Mouse (Mus musculus) MEL (cell line): Measurements from ENCODE around the gene 4930519G04Rik. TPM values are rescaled to one million over a fixed set of nuclear protein-coding genes. Genes with fewer than 3 reads are reported as not detected.

Experiments used
- DNase-seq: peaks from one replicate; pipeline ENCODE4 v3.0.0; 2011; ENCODE audit warnings: low read depth, low spot score
- H3K27ac ChIP-seq: 2 replicates; pipeline ENCODE4 v1.5.1; 2012; ENCODE audit warnings: low read depth, mild to moderate bottlenecking, control low read depth, low read length, moderate library complexity; ENCODE audit not compliant: control insufficient read depth
- H3K27me3 ChIP-seq, 2 experiments: fragments of 150-350 bp in 1 of 2; sonication (generic) in 1 of 2; 2 replicates each; pipeline ENCODE4 v1.6.1; 2012; ENCODE audit warnings: low read length in 2 of 2, mild to moderate bottlenecking in 2 of 2, improper control_type of control experiment in 1 of 2, moderate library complexity in 1 of 2; ENCODE audit not compliant: insufficient read depth in 2 of 2, control insufficient read depth in 1 of 2
- H3K36me3 ChIP-seq, 2 experiments: 2 replicates each; pipeline ENCODE4 v1.6.1; 2012 to 2014; ENCODE audit warnings: low read length in 2 of 2, improper control_type of control experiment in 1 of 2, inconsistent platforms in 1 of 2, mild to moderate bottlenecking in 1 of 2; ENCODE audit not compliant: insufficient read depth in 2 of 2, control insufficient read depth in 1 of 2
- H3K4me1 ChIP-seq, 2 experiments: fragments of 150-350 bp in 1 of 2; sonication (generic) in 1 of 2; 2 replicates each; pipeline ENCODE4 v1.6.1; 2012; ENCODE audit warnings: low read length in 2 of 2, improper control_type of control experiment in 1 of 2, mild to moderate bottlenecking in 1 of 2; ENCODE audit not compliant: insufficient read depth in 2 of 2, control insufficient read depth in 1 of 2
- H3K4me3 ChIP-seq, 2 experiments: fragments of 150-350 bp in 1 of 2; sonication (generic) in 1 of 2; 2 replicates each; pipeline ENCODE4 v1.5.1; 2012; ENCODE audit warnings: low read depth in 2 of 2, low read length in 2 of 2, mild to moderate bottlenecking in 2 of 2, moderate library complexity in 2 of 2, control low read depth in 1 of 2, improper control_type of control experiment in 1 of 2; ENCODE audit not compliant: control insufficient read depth in 1 of 2, insufficient read depth in 1 of 2
- H3K79me2 ChIP-seq: 2 replicates; pipeline ENCODE4 v1.6.1; 2012; ENCODE audit warnings: mild to moderate bottlenecking, low read length, moderate library complexity; ENCODE audit not compliant: control insufficient read depth, poor library complexity, insufficient read depth
- H3K9ac ChIP-seq: 2 replicates; pipeline ENCODE4 v1.6.1; 2012; ENCODE audit warnings: low read depth, mild to moderate bottlenecking, control low read depth, low read length, moderate library complexity; ENCODE audit not compliant: control insufficient read depth, poor library complexity, severe bottlenecking
- H3K9me3 ChIP-seq: fragments of 150-350 bp; sonication (generic); replicated peaks from 2 replicates; pipeline ENCODE4 v1.6.1; 2012; ENCODE audit warnings: mild to moderate bottlenecking, low read length, improper control_type of control experiment, moderate library complexity; ENCODE audit not compliant: insufficient read depth
- BHLHE40 ChIP-seq: IDR thresholded peaks from 2 replicates; pipeline ENCODE4 v1.6.1; 2012; ENCODE audit warnings: low read depth, mild to moderate bottlenecking, inconsistent platforms, low read length, improper control_type of control experiment, borderline replicate concordance
- CHD1 ChIP-seq: IDR thresholded peaks from 2 replicates; pipeline ENCODE4 v1.6.1; 2012; ENCODE audit warnings: low read depth, mild to moderate bottlenecking, inconsistent platforms, low read length, improper control_type of control experiment
- CHD2 ChIP-seq: IDR thresholded peaks from 2 replicates; pipeline ENCODE4 v1.6.1; 2011; ENCODE audit warnings: low read length, improper control_type of control experiment
- E2F4 ChIP-seq: IDR thresholded peaks from 2 replicates; pipeline ENCODE4 v1.6.1; 2011; ENCODE audit warnings: low read depth, low read length, improper control_type of control experiment, borderline replicate concordance
- ELF1 ChIP-seq: IDR thresholded peaks from 2 replicates; pipeline ENCODE4 v1.6.1; 2014; ENCODE audit warnings: low read depth, mild to moderate bottlenecking, inconsistent platforms, low read length, improper control_type of control experiment, moderate library complexity
- EP300 ChIP-seq, 2 experiments: IDR thresholded peaks; 2 replicates each; pipeline ENCODE4 v1.6.1; 2011; ENCODE audit warnings: improper control_type of control experiment in 2 of 2, low read length in 2 of 2, low read depth in 1 of 2, mild to moderate bottlenecking in 1 of 2
- ETS1 ChIP-seq: IDR thresholded peaks from 2 replicates; pipeline ENCODE4 v1.6.1; 2012; ENCODE audit warnings: low read depth, mild to moderate bottlenecking, inconsistent platforms, low read length, improper control_type of control experiment, moderate library complexity
- GABPA ChIP-seq: IDR thresholded peaks from 2 replicates; pipeline ENCODE4 v1.6.1; 2012; ENCODE audit warnings: low read depth, mild to moderate bottlenecking, inconsistent platforms, low read length, improper control_type of control experiment, moderate library complexity
- GATA1 ChIP-seq: IDR thresholded peaks from 2 replicates; pipeline ENCODE4 v1.6.1; 2011; ENCODE audit warnings: low read depth, low read length, improper control_type of control experiment
- JUND ChIP-seq: IDR thresholded peaks from 2 replicates; pipeline ENCODE4 v1.6.1; 2011; ENCODE audit warnings: low read depth, mild to moderate bottlenecking, improper control_type of control experiment, low read length
- KAT2A ChIP-seq: conservative IDR thresholded peaks from 2 replicates; pipeline ENCODE4 v1.6.1; 2012; ENCODE audit warnings: low read depth, low read length, improper control_type of control experiment, inconsistent platforms
- MAFK ChIP-seq: IDR thresholded peaks from 2 replicates; pipeline ENCODE4 v1.6.1; 2011; ENCODE audit warnings: low read depth, mild to moderate bottlenecking, low read length, improper control_type of control experiment, borderline replicate concordance
- MAX ChIP-seq: IDR thresholded peaks from 2 replicates; pipeline ENCODE4 v1.6.1; 2011; ENCODE audit warnings: low read length, improper control_type of control experiment
- MEF2A ChIP-seq: IDR thresholded peaks from 2 replicates; pipeline ENCODE4 v1.6.1; 2014; ENCODE audit warnings: low read depth, mild to moderate bottlenecking, inconsistent platforms, low read length, improper control_type of control experiment; ENCODE audit not compliant: poor library complexity, insufficient replicate concordance, severe bottlenecking; ENCODE audit errors: extremely low read depth
- MYB ChIP-seq: IDR thresholded peaks from 2 replicates; pipeline ENCODE4 v1.6.1; 2011; ENCODE audit warnings: mild to moderate bottlenecking, low read depth, low read length, improper control_type of control experiment
- MYC ChIP-seq: IDR thresholded peaks from 2 replicates; pipeline ENCODE4 v1.6.1; 2011; ENCODE audit warnings: low read depth, mild to moderate bottlenecking, low read length, improper control_type of control experiment, moderate library complexity
- NRF1 ChIP-seq: IDR thresholded peaks from 2 replicates; pipeline ENCODE4 v1.6.1; 2014; ENCODE audit warnings: low read depth, mild to moderate bottlenecking, inconsistent platforms, low read length, improper control_type of control experiment, moderate library complexity; ENCODE audit not compliant: poor library complexity, insufficient read depth, severe bottlenecking
- RAD21 ChIP-seq: IDR thresholded peaks from 2 replicates; pipeline ENCODE4 v1.6.1; 2011; ENCODE audit warnings: mild to moderate bottlenecking, low read depth, low read length, improper control_type of control experiment
- RCOR1 ChIP-seq: IDR thresholded peaks from 2 replicates; pipeline ENCODE4 v1.6.1; 2012; ENCODE audit warnings: low read depth, mild to moderate bottlenecking, inconsistent platforms, low read length, improper control_type of control experiment
- SMC3 ChIP-seq: IDR thresholded peaks from 2 replicates; pipeline ENCODE4 v1.6.1; 2011; ENCODE audit warnings: low read depth, low read length, improper control_type of control experiment
- TCF12 ChIP-seq: IDR thresholded peaks from 2 replicates; pipeline ENCODE4 v1.6.1; 2014; ENCODE audit warnings: low read depth, mild to moderate bottlenecking, inconsistent platforms, low read length, improper control_type of control experiment, moderate library complexity
- UBTF ChIP-seq: IDR thresholded peaks from 2 replicates; pipeline ENCODE4 v1.6.1; 2012; ENCODE audit warnings: low read depth, mild to moderate bottlenecking, inconsistent platforms, low read length, improper control_type of control experiment, moderate library complexity, borderline replicate concordance; ENCODE audit not compliant: insufficient read depth
- USF1 ChIP-seq: IDR thresholded peaks from 2 replicates; pipeline ENCODE4 v1.6.1; 2014; ENCODE audit warnings: low read depth, mild to moderate bottlenecking, inconsistent platforms, low read length, improper control_type of control experiment, moderate library complexity
- USF2 ChIP-seq, 2 experiments: IDR thresholded peaks; 2 replicates each; pipeline ENCODE4 v1.6.1; 2011 to 2012; ENCODE audit warnings: improper control_type of control experiment in 2 of 2, low read length in 2 of 2, borderline replicate concordance in 1 of 2, inconsistent platforms in 1 of 2, low read depth in 1 of 2, mild to moderate bottlenecking in 1 of 2; ENCODE audit not compliant: insufficient read depth in 1 of 2
- ZC3H11A ChIP-seq: IDR thresholded peaks from 2 replicates; pipeline ENCODE4 v1.6.1; 2012; ENCODE audit warnings: low read depth, mild to moderate bottlenecking, inconsistent platforms, low read length, improper control_type of control experiment
- ZKSCAN1 ChIP-seq: IDR thresholded peaks from 2 replicates; pipeline ENCODE4 v1.6.1; 2012; ENCODE audit warnings: low read depth, mild to moderate bottlenecking, inconsistent platforms, low read length, improper control_type of control experiment, moderate library complexity
- ZMIZ1 ChIP-seq: IDR thresholded peaks from 2 replicates; pipeline ENCODE4 v1.6.1; 2012; ENCODE audit warnings: low read depth, mild to moderate bottlenecking, inconsistent platforms, low read length, improper control_type of control experiment, moderate library complexity
- ZNF384 ChIP-seq: IDR thresholded peaks from 2 replicates; pipeline ENCODE4 v1.6.1; 2012; ENCODE audit warnings: low read depth, mild to moderate bottlenecking, inconsistent platforms, low read length, improper control_type of control experiment
- polyA plus RNA-seq, 2 experiments: library from polyadenylated mRNA; stranded (reverse) in 1 of 2; unstranded in 1 of 2; fragments of >175 nt in 1 of 2; fragments of >200 nt in 1 of 2; gene quantifications; 2 replicates each; pipeline versions ENCODE4 v1.2.1 to v1.2.4; 2012; ENCODE audit warnings: low replicate concordance in 2 of 2, low read depth in 1 of 2; ENCODE audit not compliant: insufficient read length in 2 of 2, insufficient read depth in 1 of 2, missing spikeins in 1 of 2
- total RNA-seq: library from RNA; depleted of rRNA; stranded (reverse); fragments of 300-350 nt; gene quantifications from 2 replicates; pipeline ENCODE4 v1.2.3, GENCODE M21; 2012

4930519G04Rik gene
- total and polyA plus RNA-seq, 3 experiments: not detected

DNA sequence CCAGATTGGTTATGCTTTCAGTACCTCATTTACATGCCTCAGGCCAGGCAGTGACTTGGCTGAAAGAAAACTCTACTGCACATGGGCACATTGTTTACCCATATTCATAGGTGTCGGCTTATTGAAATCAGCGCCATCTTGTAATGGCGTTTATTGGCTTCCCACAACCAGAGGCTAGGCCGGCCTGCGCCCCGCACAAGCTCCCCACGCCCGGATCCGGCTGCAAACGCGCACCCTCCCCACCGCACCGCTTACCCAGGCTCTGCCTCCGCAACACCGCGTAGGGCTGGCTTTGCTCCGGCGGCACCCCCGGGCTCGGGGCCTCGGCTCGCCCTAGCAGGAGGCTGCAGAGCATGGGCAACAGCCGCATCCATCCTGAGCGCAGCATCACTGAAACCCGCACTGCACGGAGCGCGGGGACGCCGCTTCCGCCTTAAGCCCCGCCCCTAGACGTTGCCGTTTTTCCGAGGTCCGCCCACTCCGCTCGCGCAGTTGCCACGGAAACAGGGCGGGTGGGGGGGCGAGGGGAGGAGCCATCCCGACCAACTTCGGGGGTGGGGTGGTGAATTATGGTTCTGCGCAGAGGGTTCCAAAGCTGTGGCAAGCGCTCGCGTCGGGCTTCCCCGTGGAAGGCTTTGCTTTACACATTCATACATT, 39.8 kb upstream of the 4930519G04Rik start (continued):
- TF ChIP-seq E2F4: no peak
- no peak for TF ChIP-seq JUND
- no peak for TF ChIP-seq MAFK
- no peak for TF ChIP-seq RAD21
- TF ChIP-seq MAX: no peak
- no peak for TF ChIP-seq USF1
- no peak for TF ChIP-seq USF2 (IDR thresholded peaks at IDR 0.05; ENCODE audit: borderline replicate concordance in 1 of 2, insufficient read depth in 1 of 2, low read depth in 1 of 2, low read length in 2 of 2)
- TF ChIP-seq ETS1: no peak
- TF ChIP-seq BHLHE40: no peak
- TF ChIP-seq ELF1: peak; percentile 86
- TF ChIP-seq ZNF384: no peak
- no peak for TF ChIP-seq ZC3H11A

DNA sequence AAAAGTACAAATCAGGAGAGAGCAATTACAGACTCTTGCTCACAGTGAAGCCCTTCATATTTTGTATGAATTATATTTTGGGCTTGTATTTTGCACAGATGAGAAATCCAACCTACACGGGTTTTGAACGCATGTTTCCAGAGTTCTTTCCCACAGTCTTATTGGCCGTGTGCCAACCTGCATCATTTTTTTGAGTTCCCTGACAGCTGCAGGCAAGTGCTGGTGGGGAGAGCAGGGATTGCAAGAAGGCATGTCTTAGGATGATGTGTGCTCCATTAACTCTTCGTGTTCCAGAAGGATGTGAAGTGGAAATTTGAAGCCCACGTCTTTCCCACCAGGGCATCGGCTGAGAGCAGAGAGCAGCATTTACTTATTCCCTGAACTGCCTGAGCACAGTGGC, 36.9 kb upstream of the 4930519G04Rik start:
- DNase-seq: no peak
- Histone ChIP-seq H3K4me3 (no peak overlapping the region), H3K4me1 (peaks cover 0 to 5% of the 10 kb centered on the region in 2 experiments; a peak in 1 of 4 replicates), H3K27me3 (no peaks in the 10 kb centered on the region)
- TF ChIP-seq TCF12: no peak
- TF ChIP-seq, all 39 proteins: peak for 0
- peaks cover 13% of the 10 kb centered on the region for H3K79me2 ChIP-seq
- no peak overlapping the region for H3K9ac ChIP-seq
- no peaks in the 10 kb centered on the region for H3K9me3 ChIP-seq
- H3K27ac ChIP-seq: no peak overlapping the region
- no peaks in the 10 kb centered on the region; a peak in 1 of 4 replicates for H3K36me3 ChIP-seq

DNA sequence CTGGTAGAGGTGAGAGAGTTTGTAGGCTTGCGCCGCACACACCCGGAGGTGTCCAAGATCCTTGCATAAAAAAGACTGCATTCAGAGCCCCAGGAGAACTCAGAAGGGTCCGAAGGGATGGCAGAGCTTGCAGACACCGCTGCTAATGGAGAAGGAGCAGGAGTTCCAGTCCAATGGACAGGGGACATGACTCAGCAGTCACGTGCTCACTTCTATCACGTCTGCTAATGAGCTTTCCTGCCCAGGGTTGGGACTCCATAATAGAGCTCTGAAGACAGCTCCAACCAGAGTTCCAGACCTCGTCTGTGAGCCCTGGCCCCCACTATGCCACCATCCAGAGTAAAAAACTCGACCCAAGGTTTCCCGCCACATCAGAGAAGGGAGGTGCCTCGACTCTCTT, 35.3 kb upstream of the 4930519G04Rik start:
- Histone ChIP-seq H3K9ac (no peak overlapping the region), H3K27ac (no peak overlapping the region), H3K36me3 (no peaks in the 10 kb centered on the region), H3K27me3 (no peaks in the 10 kb centered on the region), H3K79me2 (peaks cover 4% of the 10 kb centered on the region; the same call in 1 of the 2 replicates), H3K4me3 (no peak overlapping the region), H3K4me1 (no peaks in the 10 kb centered on the region), H3K9me3 (no peaks in the 10 kb centered on the region)
- DNase-seq: no peak
- TF ChIP-seq MAX: no peak
- TF ChIP-seq CHD1: no peak
- no peak for TF ChIP-seq MEF2A
- no peak for TF ChIP-seq EP300 (IDR thresholded peaks at IDR 0.05; ENCODE audit: low read depth in 1 of 2, low read length in 2 of 2)
- no peak for TF ChIP-seq MYC
- TF ChIP-seq USF2 (IDR thresholded peaks at IDR 0.05; ENCODE audit: borderline replicate concordance in 1 of 2, insufficient read depth in 1 of 2, low read depth in 1 of 2, low read length in 2 of 2): no peak
- TF ChIP-seq ZKSCAN1: no peak
- no peak for TF ChIP-seq RCOR1
- TF ChIP-seq GABPA: no peak
- no peak for TF ChIP-seq ZNF384
- no peak for TF ChIP-seq CHD2
- TF ChIP-seq GATA1: no peak
- TF ChIP-seq MYB: no peak
- no peak for TF ChIP-seq UBTF
- TF ChIP-seq KAT2A: no peak
- TF ChIP-seq SMC3: no peak
- TF ChIP-seq JUND: no peak
- TF ChIP-seq ZC3H11A: no peak
- no peak for TF ChIP-seq NRF1
- TF ChIP-seq ZMIZ1: no peak
